Mouse (Mus musculus) liver, embryonic 11.5 days (tissue): ENCODE results near the gene Fgfr2. TPM values are rescaled to one million over a fixed set of nuclear protein-coding genes. Genes with fewer than 3 reads are reported as not detected.

Experiments used
- ATAC-seq: fragments of 200-750 bp; cut with Nextera tagmentation; replicated peaks from 2 replicates; pipeline ENCODE4 v1.8.0; 2017; ENCODE audit warnings: moderate number of reproducible peaks, mild to moderate bottlenecking, moderate TSS enrichment, moderate library complexity; ENCODE audit not compliant: low FRiP score
- DNase-seq: peaks from one replicate; pipeline ENCODE4 v3.0.0-alpha.2; 2017; ENCODE audit warnings: low spot score
- H3K27ac ChIP-seq: fragments of 300-500 bp; sonication (generic); 2 replicates; pipeline ENCODE4 v1.5.1; 2014; ENCODE audit warnings: mild to moderate bottlenecking, low read depth, low read length, control low read depth
- H3K27me3 ChIP-seq: fragments of 300-500 bp; sonication (generic); replicated peaks from 2 replicates; pipeline ENCODE4 v1.6.1; 2014; ENCODE audit warnings: low read length, mixed read lengths; ENCODE audit not compliant: control insufficient read depth, insufficient read depth
- H3K36me3 ChIP-seq: fragments of 300-500 bp; sonication (generic); 2 replicates; pipeline ENCODE4 v1.6.1; 2014; ENCODE audit warnings: mild to moderate bottlenecking, low read length, moderate library complexity, mixed read lengths; ENCODE audit not compliant: control insufficient read depth, insufficient read depth
- H3K4me1 ChIP-seq: fragments of 300-500 bp; sonication (generic); replicated peaks from 2 replicates; pipeline ENCODE4 v1.6.1; 2014; ENCODE audit warnings: low read length, mixed read lengths; ENCODE audit not compliant: control insufficient read depth, insufficient read depth
- H3K4me2 ChIP-seq: fragments of 300-500 bp; sonication (generic); 2 replicates; pipeline ENCODE4 v1.6.1; 2014; ENCODE audit warnings: mild to moderate bottlenecking, control low read depth, moderate library complexity
- H3K4me3 ChIP-seq: fragments of 300-500 bp; sonication (generic); 2 replicates; pipeline ENCODE4 v1.5.1; 2014; ENCODE audit warnings: low read depth, low read length, control low read depth
- H3K9ac ChIP-seq: fragments of 300-500 bp; sonication (generic); 2 replicates; pipeline ENCODE4 v1.6.1; 2014; ENCODE audit warnings: low read depth, low read length, control low read depth
- H3K9me3 ChIP-seq: fragments of 300-500 bp; sonication (generic); 2 replicates; pipeline ENCODE4 v1.6.1; 2016; ENCODE audit warnings: low read length, inconsistent platforms, mixed read lengths; ENCODE audit not compliant: control insufficient read depth
- WGBS: fragments of 180-500 bp; shearing (Covaris S2); extraction: QIAGEN DNeasy Blood & Tissue Kit; methylation state at CpG from one replicate; pipeline ENCODE4 v1.1.7; 2014; 5-methylcytosine and 5-hydroxymethylcytosine counted together
- polyA plus RNA-seq: library from polyadenylated mRNA; unstranded; fragments of >200 nt; fragmentation: Nextera tagmentation; extraction: Ambion mirVana; gene quantifications from 2 replicates; pipeline ENCODE4 v1.2.1, GENCODE M21; 2014

Fgfr2 gene
- polyA plus RNA-seq, 1 experiment from 2014 or later = 32.6 TPM

- Histone ChIP-seq H3K4me1 (peaks cover 2% of the 10 kb centered on the region; the same call in 1 of the 2 replicates), H3K9me3 (no peaks in the 10 kb centered on the region), H3K4me2 (no peak overlapping the region), H3K36me3 (no peaks in the 10 kb centered on the region), H3K27ac (no peak overlapping the region), H3K9ac (no peak overlapping the region), H3K4me3 (no peak overlapping the region), H3K27me3 (no peaks in the 10 kb centered on the region)
- no peak for DNase-seq
- no peak for ATAC-seq
- WGBS = 86% methylated on average over 10 of the region's 10 CpGs
Measured at GRCm38 (mm10) chr7:130954177-130954601, 2169.0 kb downstream of the Fgfr2 start.

GRCm38 (mm10) chr7:130953376-130953775 lies 2169.8 kb downstream of the Fgfr2 start:
- no peaks in the 10 kb centered on the region for H3K27me3 ChIP-seq
- no peak overlapping the region for H3K27ac ChIP-seq
- H3K9ac ChIP-seq = no peak overlapping the region
- H3K4me3 ChIP-seq = no peak overlapping the region
- ATAC-seq (no peak), DNase-seq (no peak)
- peaks cover 7% of the 10 kb centered on the region for H3K4me1 ChIP-seq
- WGBS = 84% methylated on average over 10 of the region's 10 CpGs
- no peak overlapping the region for H3K4me2 ChIP-seq
- H3K9me3 ChIP-seq = no peaks in the 10 kb centered on the region
- no peaks in the 10 kb centered on the region for H3K36me3 ChIP-seq

GRCm38 (mm10) chr7:130951004-130951403 lies 2172.1 kb downstream of the Fgfr2 start:
- Histone ChIP-seq H3K27me3 (no peaks in the 10 kb centered on the region; the same call in 1 of the 2 replicates), H3K9me3 (no peaks in the 10 kb centered on the region), H3K4me3 (no peak overlapping the region), H3K36me3 (no peaks in the 10 kb centered on the region), H3K27ac (no peak overlapping the region), H3K4me2 (no peak overlapping the region), H3K4me1 (peaks cover 7% of the 10 kb centered on the region), H3K9ac (no peak overlapping the region)
- WGBS = 81% methylated on average over 5 of the region's 5 CpGs
- DNase-seq (no peak), ATAC-seq (no peak)

GRCm38 (mm10) chr7:130950482-130950881 lies 2172.7 kb downstream of the Fgfr2 start:
- WGBS = 82% methylated on average over 7 of the region's 7 CpGs
- Histone ChIP-seq H3K4me3 (no peak overlapping the region), H3K9me3 (no peaks in the 10 kb centered on the region), H3K27me3 (no peaks in the 10 kb centered on the region; the same call in 1 of the 2 replicates), H3K9ac (no peak overlapping the region), H3K4me2 (no peak overlapping the region), H3K27ac (no peak overlapping the region), H3K4me1 (peaks cover 7% of the 10 kb centered on the region), H3K36me3 (no peaks in the 10 kb centered on the region)
- no peak for ATAC-seq
- DNase-seq = no peak

- Histone ChIP-seq H3K27me3 (no peaks in the 10 kb centered on the region; the same call in 1 of the 2 replicates), H3K27ac (no peak overlapping the region), H3K4me3 (no peak overlapping the region), H3K4me1 (peaks cover 7% of the 10 kb centered on the region), H3K9me3 (no peaks in the 10 kb centered on the region), H3K4me2 (no peak overlapping the region), H3K9ac (no peak overlapping the region), H3K36me3 (no peaks in the 10 kb centered on the region)
- no peak for ATAC-seq
- 26% methylated on average over 8 of the region's 8 CpGs for WGBS
- DNase-seq = no peak
Measured at GRCm38 (mm10) chr7:130949331-130949751, 2173.8 kb downstream of the Fgfr2 start.

- H3K4me2 ChIP-seq = no peak overlapping the region
- H3K4me3 ChIP-seq = no peak overlapping the region
Measured at GRCm38 (mm10) chr7:130948563-130949208, 2174.5 kb downstream of the Fgfr2 start.

GRCm38 (mm10) chr7:130946303-130946702 lies 2176.8 kb downstream of the Fgfr2 start:
- H3K4me1 ChIP-seq = peaks cover 7% of the 10 kb centered on the region
- H3K36me3 ChIP-seq = no peaks in the 10 kb centered on the region
- H3K9ac ChIP-seq = no peak overlapping the region
- H3K4me2 ChIP-seq = no peak overlapping the region
- DNase-seq (no peak), ATAC-seq (no peak)
- H3K27me3 ChIP-seq = no peaks in the 10 kb centered on the region; the same call in 1 of the 2 replicates
- H3K9me3 ChIP-seq = no peaks in the 10 kb centered on the region
- 87% methylated on average over 12 of the region's 12 CpGs for WGBS
- H3K4me3 ChIP-seq = no peak overlapping the region
- no peak overlapping the region for H3K27ac ChIP-seq

More at GRCm38 (mm10) chr7:130948563-130949208, 2174.5 kb downstream of the Fgfr2 start:
- H3K27me3 ChIP-seq = no peaks in the 10 kb centered on the region; the same call in 1 of the 2 replicates
- H3K36me3 ChIP-seq = no peaks in the 10 kb centered on the region
- H3K9me3 ChIP-seq = no peaks in the 10 kb centered on the region
- no peak overlapping the region for H3K27ac ChIP-seq
- no peak overlapping the region for H3K9ac ChIP-seq
- DNase-seq (no peak), ATAC-seq (peak; percentile 51)
- peaks cover 7% of the 10 kb centered on the region for H3K4me1 ChIP-seq
- WGBS = 26% methylated on average over 5 of the region's 5 CpGs

GRCm38 (mm10) chr7:130945730-130946129 lies 2177.4 kb downstream of the Fgfr2 start:
- DNase-seq (no peak), ATAC-seq (no peak)
- H3K4me3 ChIP-seq = no peak overlapping the region
- peaks cover 3% of the 10 kb centered on the region; the same call in 1 of the 2 replicates for H3K27me3 ChIP-seq
- H3K9me3 ChIP-seq = no peaks in the 10 kb centered on the region
- no peak overlapping the region for H3K4me2 ChIP-seq
- H3K27ac ChIP-seq = no peak overlapping the region
- H3K9ac ChIP-seq = no peak overlapping the region
- peaks cover 7% of the 10 kb centered on the region for H3K4me1 ChIP-seq
- 90% methylated on average over 3 of the region's 3 CpGs for WGBS
- no peaks in the 10 kb centered on the region for H3K36me3 ChIP-seq
